Mouse (Mus musculus) brain, embryonic 14.5 days (tissue): ENCODE results near the gene Stk38.

Experiments used
- CTCF ChIP-seq: fragments of 200-500 bp; IDR thresholded peaks from 2 replicates; pipeline ENCODE4 v1.5.1; 2012; ENCODE audit warnings: inconsistent platforms, mild to moderate bottlenecking, moderate library complexity, borderline replicate concordance; ENCODE audit not compliant: insufficient read depth, insufficient read length; ENCODE audit errors: extremely low read depth
- POLR2A ChIP-seq: fragments of 200-500 bp; IDR thresholded peaks from 2 replicates; pipeline ENCODE4 v1.6.1; 2012; ENCODE audit warnings: mild to moderate bottlenecking, inconsistent platforms, borderline replicate concordance; ENCODE audit not compliant: poor library complexity, insufficient read depth, insufficient read length, severe bottlenecking; ENCODE audit errors: extremely low read depth

GRCm38 (mm10) chr17:28936133-28936532 is 71.7 kb downstream of the Stk38 start:
- no peak for TF ChIP-seq POLR2A
- no peak for TF ChIP-seq CTCF
